Mouse (Mus musculus): ENCODE measurements around the gene Cd83. TPM values are rescaled to one million over a fixed set of nuclear protein-coding genes. Genes with fewer than 3 reads are reported as not detected.

The Cd83 gene
- polyA plus RNA-seq, 1 experiment from 2014 or later, result 19.0 TPM

DNA sequence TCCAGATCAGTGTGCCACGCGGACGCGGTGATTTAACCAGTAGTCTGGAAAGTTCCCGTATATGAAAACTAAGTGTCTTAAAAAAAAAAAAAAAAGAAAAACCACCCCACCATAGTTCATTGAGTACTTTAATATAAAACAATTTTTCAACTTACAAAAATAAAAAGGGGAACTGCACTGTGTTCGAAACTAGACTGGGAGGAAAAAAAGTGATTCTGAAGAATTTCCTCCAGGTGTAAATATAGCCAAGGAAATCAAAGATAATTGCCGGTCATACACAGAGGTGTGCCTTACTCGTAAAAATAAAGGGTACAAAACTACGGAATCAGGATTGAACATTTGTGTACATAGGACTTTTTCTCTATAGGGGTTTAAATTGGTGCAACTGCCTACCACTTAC is 21.7 kb upstream of the Cd83 start:
- H3K9ac ChIP-seq (replicated peaks; ENCODE audit: low read depth), result no peak overlapping the region
- H3K9me3 ChIP-seq (ENCODE audit: low read length), result no peaks in the 10 kb centered on the region
- H3K4me3 ChIP-seq (ENCODE audit: low read depth, low read length), result no peak overlapping the region
- no peak overlapping the region for H3K4me2 ChIP-seq (replicated peaks; ENCODE audit: low read depth, low read length)
- H3K27ac ChIP-seq (ENCODE audit: low read length), result no peak overlapping the region
- no peaks in the 10 kb centered on the region for H3K27me3 ChIP-seq (replicated peaks; ENCODE audit: insufficient read depth, low read length)
- no peaks in the 10 kb centered on the region for H3K36me3 ChIP-seq (ENCODE audit: insufficient read depth, low read length)
- no peaks in the 10 kb centered on the region for H3K4me1 ChIP-seq (ENCODE audit: insufficient read depth, low read depth, low read length)
- WGBS, result 95% methylated on average over 9 of the region's 9 CpGs
- ATAC-seq (no peak), DNase-seq (ENCODE audit: low spot score) (no peak)
- TF ChIP-seq CTCF (IDR thresholded peaks at IDR 0.05) (no peak), EP300 (IDR thresholded peaks at IDR 0.05) (no peak)

DNA sequence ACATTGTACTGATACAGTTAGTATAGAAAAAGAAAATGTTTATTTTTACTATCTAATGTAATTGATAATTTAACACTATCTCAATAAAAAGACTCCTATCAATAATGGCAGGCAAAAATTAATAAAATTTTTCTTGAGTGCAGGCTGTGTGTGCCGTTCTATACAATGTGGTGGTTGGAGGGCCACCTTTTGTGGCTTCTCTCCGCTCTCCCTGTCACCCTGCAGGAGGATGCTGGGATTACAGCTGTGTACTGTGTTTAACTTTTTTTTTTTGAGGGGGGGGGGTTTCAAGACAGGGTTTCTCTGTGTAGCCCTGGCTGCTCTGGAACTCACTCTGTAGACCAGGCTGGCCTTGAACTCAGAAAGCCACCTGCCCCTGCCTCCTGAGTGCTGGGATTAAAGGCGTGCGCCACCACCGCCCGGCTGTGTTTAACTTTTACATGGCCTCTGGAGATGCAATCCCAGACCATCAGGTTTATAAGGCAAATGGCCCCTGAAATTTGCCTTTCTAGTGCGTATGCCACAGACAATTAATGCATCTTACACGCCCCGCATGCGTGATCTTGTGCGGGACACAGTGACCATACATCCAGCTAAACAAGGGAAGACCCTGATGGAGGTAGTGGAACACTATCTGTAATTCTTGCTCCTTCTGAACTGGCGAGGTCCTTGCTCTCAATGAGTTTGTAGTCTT is 21.1 kb upstream of the Cd83 start:
- 91% methylated on average over 12 of the region's 12 CpGs for WGBS
- Histone ChIP-seq H3K9me3 (ENCODE audit: low read length) (no peaks in the 10 kb centered on the region), H3K4me1 (ENCODE audit: insufficient read depth, low read depth, low read length) (no peaks in the 10 kb centered on the region), H3K9ac (replicated peaks; ENCODE audit: low read depth) (no peak overlapping the region), H3K4me2 (replicated peaks; ENCODE audit: low read depth, low read length) (no peak overlapping the region), H3K27me3 (replicated peaks; ENCODE audit: insufficient read depth, low read length) (no peaks in the 10 kb centered on the region), H3K4me3 (ENCODE audit: low read depth, low read length) (no peak overlapping the region), H3K36me3 (ENCODE audit: insufficient read depth, low read length) (no peaks in the 10 kb centered on the region), H3K27ac (ENCODE audit: low read length) (no peak overlapping the region)
- no peak for DNase-seq (ENCODE audit: low spot score)
- TF ChIP-seq EP300 (IDR thresholded peaks at IDR 0.05) (no peak), CTCF (IDR thresholded peaks at IDR 0.05) (no peak)
- no peak for ATAC-seq

DNA sequence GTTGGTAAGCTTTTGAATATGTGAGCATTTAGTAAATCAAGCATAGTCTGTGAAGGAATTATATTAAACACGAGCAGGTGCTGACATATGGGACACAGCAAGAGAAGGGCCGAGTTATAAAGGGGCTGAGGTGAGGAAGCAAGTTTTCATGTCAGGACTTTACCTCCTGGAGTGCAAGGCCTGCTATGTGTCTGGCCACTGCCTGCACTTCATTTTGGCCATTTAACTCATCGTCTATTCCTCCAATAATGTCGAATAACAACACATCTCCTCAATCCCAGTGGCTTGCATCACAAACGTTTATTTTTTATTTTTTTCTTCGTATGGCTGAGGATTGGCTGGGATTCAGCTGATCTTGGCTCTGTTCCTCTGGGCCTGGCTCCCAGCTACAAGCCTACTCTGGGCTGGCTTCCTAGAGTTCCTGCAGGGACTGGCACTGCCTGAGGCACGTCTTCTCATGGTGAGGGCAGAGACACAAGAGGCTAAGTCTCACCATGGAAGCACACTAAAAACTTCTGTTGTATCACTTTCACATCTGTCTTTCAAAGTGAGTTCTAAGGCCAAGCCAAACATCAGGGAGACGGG is 20.5 kb upstream of the Cd83 start:
- no peaks in the 10 kb centered on the region for H3K36me3 ChIP-seq (ENCODE audit: insufficient read depth, low read length)
- no peak overlapping the region for H3K4me2 ChIP-seq (replicated peaks; ENCODE audit: low read depth, low read length)
- H3K9ac ChIP-seq (replicated peaks; ENCODE audit: low read depth), result no peak overlapping the region
- ATAC-seq, result 0 out of 2 replicates have a peak, but pooled peaks have one; percentile 32
- no peaks in the 10 kb centered on the region for H3K9me3 ChIP-seq (ENCODE audit: low read length)
- TF ChIP-seq EP300 (IDR thresholded peaks at IDR 0.05) (no peak), CTCF (IDR thresholded peaks at IDR 0.05) (no peak)
- H3K27ac ChIP-seq (ENCODE audit: low read length), result no peak overlapping the region
- WGBS, result 48% methylated on average over 8 of the region's 8 CpGs
- H3K4me3 ChIP-seq (ENCODE audit: low read depth, low read length), result no peak overlapping the region
- no peaks in the 10 kb centered on the region for H3K27me3 ChIP-seq (replicated peaks; ENCODE audit: insufficient read depth, low read length)
- DNase-seq (ENCODE audit: low spot score), result peak; percentile 63
- no peaks in the 10 kb centered on the region for H3K4me1 ChIP-seq (ENCODE audit: insufficient read depth, low read depth, low read length)

- H3K4me3 ChIP-seq (ENCODE audit: low read depth, low read length), result no peak overlapping the region
- no peak overlapping the region for H3K9ac ChIP-seq (replicated peaks; ENCODE audit: low read depth)
- H3K27me3 ChIP-seq (replicated peaks; ENCODE audit: insufficient read depth, low read length), result no peaks in the 10 kb centered on the region
- WGBS, result 73% methylated on average over 11 of the region's 11 CpGs
- no peak overlapping the region for H3K27ac ChIP-seq (ENCODE audit: low read length)
- no peaks in the 10 kb centered on the region for H3K36me3 ChIP-seq (ENCODE audit: insufficient read depth, low read length)
- no peaks in the 10 kb centered on the region for H3K9me3 ChIP-seq (ENCODE audit: low read length)
- ATAC-seq, result peak; percentile 91
- H3K4me2 ChIP-seq (replicated peaks; ENCODE audit: low read depth, low read length), result no peak overlapping the region
- peak; percentile 75 for DNase-seq (ENCODE audit: low spot score)
- no peaks in the 10 kb centered on the region for H3K4me1 ChIP-seq (ENCODE audit: insufficient read depth, low read depth, low read length)
- TF ChIP-seq CTCF (IDR thresholded peaks at IDR 0.05) (no peak), EP300 (IDR thresholded peaks at IDR 0.05) (no peak; the same call in 1 of the 2 replicates)
These were observed 19.2 kb upstream of the Cd83 start for GRCm38 (mm10) chr13:43765293-43765814.

DNA sequence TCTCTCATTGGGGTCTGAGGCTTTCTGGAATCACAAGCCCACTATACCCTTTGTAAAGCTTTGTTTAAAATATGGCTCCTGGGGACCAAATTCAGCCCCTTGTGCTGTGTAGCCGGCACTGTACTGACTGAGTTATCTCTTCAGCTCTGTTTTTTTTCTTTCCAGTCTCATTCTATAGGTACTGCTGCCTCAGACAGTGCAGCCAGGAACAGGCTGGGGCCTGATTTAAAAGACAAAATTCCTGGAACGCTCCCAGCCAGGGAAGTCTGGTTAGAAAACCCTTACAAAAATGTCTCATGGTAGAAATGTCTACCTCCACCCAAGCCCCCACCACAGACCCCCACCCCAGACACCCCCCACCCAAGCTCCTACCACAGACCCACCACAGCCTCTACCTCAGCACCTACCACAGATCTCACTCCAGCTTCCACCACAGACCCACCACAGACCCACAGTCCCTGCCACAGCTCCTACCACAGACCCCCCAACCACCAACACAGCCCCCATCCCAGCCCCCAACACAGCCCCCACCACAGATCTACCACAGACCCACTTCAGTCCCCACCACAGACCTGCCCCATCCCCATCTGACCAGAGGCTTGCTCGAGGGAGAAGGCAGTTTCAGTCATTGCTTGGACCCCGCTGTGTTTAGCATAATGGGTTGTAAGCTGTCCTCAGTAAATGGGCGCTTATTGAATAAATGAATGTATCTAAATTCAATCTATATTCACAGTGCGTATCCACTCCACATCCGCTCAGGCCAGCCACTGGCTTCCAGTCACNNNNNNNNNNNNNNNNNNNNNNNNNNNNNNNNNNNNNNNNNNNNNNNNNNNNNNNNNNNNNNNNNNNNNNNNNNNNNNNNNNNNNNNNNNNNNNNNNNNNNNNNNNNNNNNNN is 17.5 kb upstream of the Cd83 start:
- no peak for ATAC-seq
- no peak overlapping the region for H3K4me2 ChIP-seq (replicated peaks; ENCODE audit: low read depth, low read length)
- H3K9ac ChIP-seq (replicated peaks; ENCODE audit: low read depth), result no peak overlapping the region
- no peaks in the 10 kb centered on the region for H3K36me3 ChIP-seq (ENCODE audit: insufficient read depth, low read length)
- TF ChIP-seq CTCF (IDR thresholded peaks at IDR 0.05), result no peak
- no peak for TF ChIP-seq EP300 (IDR thresholded peaks at IDR 0.05)
- H3K4me3 ChIP-seq (ENCODE audit: low read depth, low read length), result no peak overlapping the region
- WGBS, result 81% methylated on average over 7 of the region's 7 CpGs
- no peaks in the 10 kb centered on the region for H3K4me1 ChIP-seq (ENCODE audit: insufficient read depth, low read depth, low read length)
- H3K27me3 ChIP-seq (replicated peaks; ENCODE audit: insufficient read depth, low read length), result no peaks in the 10 kb centered on the region
- H3K27ac ChIP-seq (ENCODE audit: low read length), result no peak overlapping the region
- no peaks in the 10 kb centered on the region for H3K9me3 ChIP-seq (ENCODE audit: low read length)
- DNase-seq (ENCODE audit: low spot score), result no peak

DNA sequence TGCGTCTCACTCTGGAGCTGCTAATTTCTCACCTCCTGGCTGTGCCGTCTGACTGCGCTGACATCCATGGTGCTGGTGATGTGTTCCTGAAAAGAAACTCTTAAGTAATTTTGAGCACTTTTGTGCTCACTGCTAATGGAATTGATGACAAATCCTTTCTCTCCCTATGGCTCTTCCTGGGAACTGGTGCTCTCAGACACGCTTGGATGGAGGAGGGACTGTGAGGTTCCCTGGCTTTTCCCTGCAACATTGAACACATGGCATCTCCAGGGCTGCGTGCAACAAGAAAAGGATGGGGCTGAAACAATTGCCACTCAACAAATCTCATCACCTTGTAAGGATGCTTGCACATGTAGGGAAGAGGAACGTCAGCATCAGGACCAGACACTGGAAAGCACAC is 11.6 kb upstream of the Cd83 start:
- TF ChIP-seq EP300 (IDR thresholded peaks at IDR 0.05) (no peak), CTCF (IDR thresholded peaks at IDR 0.05) (no peak)
- WGBS, result 95% methylated on average over 6 of the region's 6 CpGs
- Histone ChIP-seq H3K4me3 (ENCODE audit: low read depth, low read length) (no peak overlapping the region), H3K27me3 (replicated peaks; ENCODE audit: insufficient read depth, low read length) (no peaks in the 10 kb centered on the region), H3K27ac (ENCODE audit: low read length) (no peak overlapping the region), H3K9ac (replicated peaks; ENCODE audit: low read depth) (no peak overlapping the region), H3K9me3 (ENCODE audit: low read length) (no peaks in the 10 kb centered on the region), H3K4me1 (ENCODE audit: insufficient read depth, low read depth, low read length) (peaks cover 3% of the 10 kb centered on the region; the same call in 1 of the 2 replicates), H3K36me3 (ENCODE audit: insufficient read depth, low read length) (no peaks in the 10 kb centered on the region), H3K4me2 (replicated peaks; ENCODE audit: low read depth, low read length) (no peak overlapping the region)
- DNase-seq (ENCODE audit: low spot score) (no peak), ATAC-seq (no peak)
